Mouse (Mus musculus): ENCODE results near the gene Ptch1.

The Ptch1 gene

GRCm38 (mm10) chr13:63563781-63564625 lies 9.4 kb downstream of the Ptch1 start:
- in situ Hi-C loops (cut with MboI; ENCODE audit: low sequenced_read_pairs), result no loop called here

GRCm38 (mm10) chr13:63562972-63563780 lies 10.2 kb downstream of the Ptch1 start:
- in situ Hi-C loops (cut with MboI; ENCODE audit: low sequenced_read_pairs), result no loop called here

- in situ Hi-C loops (cut with MboI; ENCODE audit: low sequenced_read_pairs), result no loop called here
Observed at GRCm38 (mm10) chr13:63562141-63562971, 11.0 kb downstream of the Ptch1 start.

GRCm38 (mm10) chr13:63558297-63558890 lies 15.0 kb downstream of the Ptch1 start:
- in situ Hi-C loops (cut with MboI; ENCODE audit: low sequenced_read_pairs), result no loop called here

- in situ Hi-C loops (cut with MboI; ENCODE audit: low sequenced_read_pairs), result no loop called here
Observed at GRCm38 (mm10) chr13:63556431-63556830, 17.0 kb downstream of the Ptch1 start.

GRCm38 (mm10) chr13:63555885-63556284 lies 17.5 kb downstream of the Ptch1 start:
- in situ Hi-C loops (cut with MboI; ENCODE audit: low sequenced_read_pairs), result no loop called here

- in situ Hi-C loops (cut with MboI; ENCODE audit: low sequenced_read_pairs), result no loop called here
Observed at GRCm38 (mm10) chr13:63554569-63554968, 18.8 kb downstream of the Ptch1 start.

- in situ Hi-C loops (cut with MboI; ENCODE audit: low sequenced_read_pairs), result no loop called here
Observed at GRCm38 (mm10) chr13:63553436-63553835, 20.0 kb downstream of the Ptch1 start.

- in situ Hi-C loops (cut with MboI; ENCODE audit: low sequenced_read_pairs), result no loop called here
Observed at GRCm38 (mm10) chr13:63552291-63552932, 21.0 kb downstream of the Ptch1 start.

GRCm38 (mm10) chr13:63551552-63552290 lies 21.7 kb downstream of the Ptch1 start:
- in situ Hi-C loops (cut with MboI; ENCODE audit: low sequenced_read_pairs), result no loop called here

- in situ Hi-C loops (cut with MboI; ENCODE audit: low sequenced_read_pairs), result no loop called here
Observed at GRCm38 (mm10) chr13:63550367-63550766, 23.0 kb downstream of the Ptch1 start.

GRCm38 (mm10) chr13:63549210-63549609 lies 24.2 kb downstream of the Ptch1 start:
- in situ Hi-C loops (cut with MboI; ENCODE audit: low sequenced_read_pairs), result no loop called here

GRCm38 (mm10) chr13:63548571-63548970 lies 24.8 kb downstream of the Ptch1 start:
- in situ Hi-C loops (cut with MboI; ENCODE audit: low sequenced_read_pairs), result no loop called here

- in situ Hi-C loops (cut with MboI; ENCODE audit: low sequenced_read_pairs), result no loop called here
Observed at GRCm38 (mm10) chr13:63545291-63545690, 28.1 kb downstream of the Ptch1 start.

GRCm38 (mm10) chr13:63544967-63545253 lies 28.5 kb downstream of the Ptch1 start:
- in situ Hi-C loops (cut with MboI; ENCODE audit: low sequenced_read_pairs), result no loop called here

GRCm38 (mm10) chr13:63544119-63544966 lies 29.1 kb downstream of the Ptch1 start:
- in situ Hi-C loops (cut with MboI; ENCODE audit: low sequenced_read_pairs), result no loop called here

- in situ Hi-C loops (cut with MboI; ENCODE audit: low sequenced_read_pairs), result no loop called here
Observed at GRCm38 (mm10) chr13:63543459-63543858, 29.9 kb downstream of the Ptch1 start.

- in situ Hi-C loops (cut with MboI; ENCODE audit: low sequenced_read_pairs), result no loop called here
Observed at GRCm38 (mm10) chr13:63542796-63543384, 30.5 kb downstream of the Ptch1 start.

All from CH12F3 (cell line).